Mouse (Mus musculus): Measurements from ENCODE around the gene Rbfox2.
A peak's percentile ranks its signal among the peaks of the same experiment; 100 is the strongest.

Gene Rbfox2

GRCm38 (mm10) chr15:77268415-77268814 is 38.4 kb downstream of the Rbfox2 start:
- no peak for DNase-seq

GRCm38 (mm10) chr15:77265318-77265717 is 41.5 kb downstream of the Rbfox2 start:
- DNase-seq, result no peak

GRCm38 (mm10) chr15:77264314-77264713 is 42.5 kb downstream of the Rbfox2 start:
- DNase-seq, result no peak

GRCm38 (mm10) chr15:77262782-77263181 is 44.0 kb downstream of the Rbfox2 start:
- no peak for DNase-seq

- DNase-seq, result peak; percentile 34
Observed at GRCm38 (mm10) chr15:77257437-77258229, 49.2 kb downstream of the Rbfox2 start.

- no peak for DNase-seq
Observed at GRCm38 (mm10) chr15:77256782-77257181, 50.0 kb downstream of the Rbfox2 start.

- no peak for DNase-seq
Observed at GRCm38 (mm10) chr15:77254636-77255035, 52.2 kb downstream of the Rbfox2 start.

- no peak for DNase-seq
Observed at GRCm38 (mm10) chr15:77254128-77254527, 52.7 kb downstream of the Rbfox2 start.

- DNase-seq, result no peak
Observed at GRCm38 (mm10) chr15:77251706-77252105, 55.1 kb downstream of the Rbfox2 start.

GRCm38 (mm10) chr15:77250806-77251205 is 56.0 kb downstream of the Rbfox2 start:
- no peak for DNase-seq

GRCm38 (mm10) chr15:77249421-77249820 is 57.4 kb downstream of the Rbfox2 start:
- DNase-seq, result no peak

- no peak for DNase-seq
Observed at GRCm38 (mm10) chr15:77245418-77246365, 61.1 kb downstream of the Rbfox2 start.

GRCm38 (mm10) chr15:77244634-77245033 is 62.2 kb downstream of the Rbfox2 start:
- no peak for DNase-seq

- DNase-seq, result no peak
Observed at GRCm38 (mm10) chr15:77243876-77244560, 62.8 kb downstream of the Rbfox2 start.

GRCm38 (mm10) chr15:77240607-77241006 is 66.2 kb downstream of the Rbfox2 start:
- no peak for DNase-seq

- no peak for DNase-seq
Observed at GRCm38 (mm10) chr15:77239564-77239963, 67.2 kb downstream of the Rbfox2 start.

GRCm38 (mm10) chr15:77237661-77238060 is 69.1 kb downstream of the Rbfox2 start:
- no peak for DNase-seq

GRCm38 (mm10) chr15:77236055-77236567 is 70.7 kb downstream of the Rbfox2 start:
- no peak for DNase-seq

GRCm38 (mm10) chr15:77235551-77235950 is 71.3 kb downstream of the Rbfox2 start:
- no peak for DNase-seq

- DNase-seq, result no peak
Observed at GRCm38 (mm10) chr15:77234296-77234695, 72.5 kb downstream of the Rbfox2 start.

- DNase-seq, result no peak
Observed at GRCm38 (mm10) chr15:77230144-77230543, 76.7 kb downstream of the Rbfox2 start.

- no peak for DNase-seq
Observed at GRCm38 (mm10) chr15:77226831-77227354, 79.9 kb downstream of the Rbfox2 start.

GRCm38 (mm10) chr15:77225858-77226257 is 80.9 kb downstream of the Rbfox2 start:
- DNase-seq, result no peak

All from thymus, postnatal 14 days (tissue).